Mouse (Mus musculus): ENCODE data around the gene Phkg1.
"Not testable (repeated sequence)": the region's sequence is repeated elsewhere in the genome, so short reads cannot be mapped to it uniquely, and the experiment has no call there.

Gene Phkg1

GRCm38 (mm10) chr5:129898449-129898848 lies at the start of gene Phkg1:
TSS of gene Phkg1 (minus strand) at chr5:129898549.
- in situ Hi-C loops (cut with MboI; ENCODE audit: low pct_unique_long_range_greater_than_20kb in 1 of 2, low sequenced_read_pairs in 2 of 2, unreplicated experiment in 1 of 2), result no loop called here

GRCm38 (mm10) chr5:129947528-129948033 lies 49.2 kb upstream of the Phkg1 start:
- in situ Hi-C loops (cut with MboI; ENCODE audit: low pct_unique_long_range_greater_than_20kb in 1 of 2, low sequenced_read_pairs in 2 of 2, unreplicated experiment in 1 of 2), result no loop called here

- in situ Hi-C loops (cut with MboI; ENCODE audit: low pct_unique_long_range_greater_than_20kb in 1 of 2, low sequenced_read_pairs in 2 of 2, unreplicated experiment in 1 of 2), result no loop called here
Observed at GRCm38 (mm10) chr5:129943402-129943801, 45.1 kb upstream of the Phkg1 start.

- in situ Hi-C loops (cut with MboI; ENCODE audit: low pct_unique_long_range_greater_than_20kb in 1 of 2, low sequenced_read_pairs in 2 of 2, unreplicated experiment in 1 of 2), result not testable (repeated sequence)
Observed at GRCm38 (mm10) chr5:129942073-129942939, 44.0 kb upstream of the Phkg1 start.

GRCm38 (mm10) chr5:129941495-129942045 lies 43.2 kb upstream of the Phkg1 start, which contains the start of gene Vkorc1l1:
TSS of gene Vkorc1l1 (plus strand) at chr5:129941970.
- in situ Hi-C loops (cut with MboI; ENCODE audit: low pct_unique_long_range_greater_than_20kb in 1 of 2, low sequenced_read_pairs in 2 of 2, unreplicated experiment in 1 of 2), result no loop called here

GRCm38 (mm10) chr5:129940736-129941494 lies 42.6 kb upstream of the Phkg1 start:
- in situ Hi-C loops (cut with MboI; ENCODE audit: low pct_unique_long_range_greater_than_20kb in 1 of 2, low sequenced_read_pairs in 2 of 2, unreplicated experiment in 1 of 2), result no loop called here

- in situ Hi-C loops (cut with MboI; ENCODE audit: low pct_unique_long_range_greater_than_20kb in 1 of 2, low sequenced_read_pairs in 2 of 2, unreplicated experiment in 1 of 2), result no loop called here
Observed at GRCm38 (mm10) chr5:129940281-129940680, 41.9 kb upstream of the Phkg1 start.

GRCm38 (mm10) chr5:129936941-129937340 lies 38.6 kb upstream of the Phkg1 start:
- in situ Hi-C loops (cut with MboI; ENCODE audit: low pct_unique_long_range_greater_than_20kb in 1 of 2, low sequenced_read_pairs in 2 of 2, unreplicated experiment in 1 of 2), result no loop called here

- in situ Hi-C loops (cut with MboI; ENCODE audit: low pct_unique_long_range_greater_than_20kb in 1 of 2, low sequenced_read_pairs in 2 of 2, unreplicated experiment in 1 of 2), result no loop called here
Observed at GRCm38 (mm10) chr5:129929924-129930855, 31.8 kb upstream of the Phkg1 start.

GRCm38 (mm10) chr5:129925933-129926332 lies 27.6 kb upstream of the Phkg1 start:
- in situ Hi-C loops (cut with MboI; ENCODE audit: low pct_unique_long_range_greater_than_20kb in 1 of 2, low sequenced_read_pairs in 2 of 2, unreplicated experiment in 1 of 2), result no loop called here

GRCm38 (mm10) chr5:129924820-129925452 lies 26.6 kb upstream of the Phkg1 start:
- in situ Hi-C loops (cut with MboI; ENCODE audit: low pct_unique_long_range_greater_than_20kb in 1 of 2, low sequenced_read_pairs in 2 of 2, unreplicated experiment in 1 of 2), result no loop called here

GRCm38 (mm10) chr5:129921972-129922371 lies 23.6 kb upstream of the Phkg1 start:
- in situ Hi-C loops (cut with MboI; ENCODE audit: low pct_unique_long_range_greater_than_20kb in 1 of 2, low sequenced_read_pairs in 2 of 2, unreplicated experiment in 1 of 2), result no loop called here

GRCm38 (mm10) chr5:129919320-129919719 lies 21.0 kb upstream of the Phkg1 start:
- in situ Hi-C loops (cut with MboI; ENCODE audit: low pct_unique_long_range_greater_than_20kb in 1 of 2, low sequenced_read_pairs in 2 of 2, unreplicated experiment in 1 of 2), result no loop called here

GRCm38 (mm10) chr5:129918752-129919151 lies 20.4 kb upstream of the Phkg1 start:
- in situ Hi-C loops (cut with MboI; ENCODE audit: low pct_unique_long_range_greater_than_20kb in 1 of 2, low sequenced_read_pairs in 2 of 2, unreplicated experiment in 1 of 2), result no loop called here

- in situ Hi-C loops (cut with MboI; ENCODE audit: low pct_unique_long_range_greater_than_20kb in 1 of 2, low sequenced_read_pairs in 2 of 2, unreplicated experiment in 1 of 2), result no loop called here
Observed at GRCm38 (mm10) chr5:129918065-129918651, 19.8 kb upstream of the Phkg1 start.

- in situ Hi-C loops (cut with MboI; ENCODE audit: low pct_unique_long_range_greater_than_20kb in 1 of 2, low sequenced_read_pairs in 2 of 2, unreplicated experiment in 1 of 2), result not testable (repeated sequence)
Observed at GRCm38 (mm10) chr5:129915491-129915890, 17.1 kb upstream of the Phkg1 start.

- in situ Hi-C loops (cut with MboI; ENCODE audit: low pct_unique_long_range_greater_than_20kb in 1 of 2, low sequenced_read_pairs in 2 of 2, unreplicated experiment in 1 of 2), result no loop called here
Observed at GRCm38 (mm10) chr5:129914024-129914423, 15.7 kb upstream of the Phkg1 start.

Data from mouse embryonic stem cell (cell line).